Mouse (Mus musculus): ENCODE measurements around the gene Rab31.
"Not testable (repeated sequence)": the region's sequence is repeated elsewhere in the genome, so short reads cannot be mapped to it uniquely, and the experiment has no call there.

The Rab31 gene

GRCm38 (mm10) chr17:65665786-65666387 is 106.7 kb downstream of the Rab31 start:
- no peak for DNase-seq (ENCODE audit: low spot score)

- peak; percentile 48 for DNase-seq (ENCODE audit: low spot score)
Measured at GRCm38 (mm10) chr17:65663329-65664078, 109.0 kb downstream of the Rab31 start.

- no peak for DNase-seq (ENCODE audit: low spot score)
Measured at GRCm38 (mm10) chr17:65662662-65663061, 109.9 kb downstream of the Rab31 start.

- DNase-seq (ENCODE audit: low spot score): no peak
Measured at GRCm38 (mm10) chr17:65658416-65658815, 114.1 kb downstream of the Rab31 start.

GRCm38 (mm10) chr17:65657958-65658357 is 114.6 kb downstream of the Rab31 start:
- no peak for DNase-seq (ENCODE audit: low spot score)

GRCm38 (mm10) chr17:65656731-65657130 is 115.8 kb downstream of the Rab31 start:
- DNase-seq (ENCODE audit: low spot score): no peak

- DNase-seq (ENCODE audit: low spot score): no peak
Measured at GRCm38 (mm10) chr17:65656076-65656475, 116.5 kb downstream of the Rab31 start.

GRCm38 (mm10) chr17:65655608-65656007 is 116.9 kb downstream of the Rab31 start:
- no peak for DNase-seq (ENCODE audit: low spot score)

GRCm38 (mm10) chr17:65650598-65650997 is 122.0 kb downstream of the Rab31 start:
- DNase-seq (ENCODE audit: low spot score): no peak

- no peak for DNase-seq (ENCODE audit: low spot score)
Measured at GRCm38 (mm10) chr17:65649175-65649493, 123.4 kb downstream of the Rab31 start.

GRCm38 (mm10) chr17:65648371-65649174 is 124.0 kb downstream of the Rab31 start:
- no peak for DNase-seq (ENCODE audit: low spot score)

GRCm38 (mm10) chr17:65647961-65648360 is 124.6 kb downstream of the Rab31 start:
- no peak for DNase-seq (ENCODE audit: low spot score)

- no peak for DNase-seq (ENCODE audit: low spot score)
Measured at GRCm38 (mm10) chr17:65647226-65647625, 125.3 kb downstream of the Rab31 start.

GRCm38 (mm10) chr17:65643579-65643978 is 129.0 kb downstream of the Rab31 start:
- no peak for DNase-seq (ENCODE audit: low spot score)

GRCm38 (mm10) chr17:65643051-65643521 is 129.5 kb downstream of the Rab31 start:
- DNase-seq (ENCODE audit: low spot score): no peak

GRCm38 (mm10) chr17:65642578-65642991 is 130.0 kb downstream of the Rab31 start:
- no peak for DNase-seq (ENCODE audit: low spot score)

GRCm38 (mm10) chr17:65641734-65642218 is 130.8 kb downstream of the Rab31 start, which contains the start of gene Txndc2:
Txndc2 (minus strand) TSS chr17:65642168.
- DNase-seq (ENCODE audit: low spot score): no peak

- DNase-seq (ENCODE audit: low spot score): no peak
Measured at GRCm38 (mm10) chr17:65639144-65639543, 133.4 kb downstream of the Rab31 start.

- DNase-seq (ENCODE audit: low spot score): no peak
Measured at GRCm38 (mm10) chr17:65635715-65636360, 136.7 kb downstream of the Rab31 start.

GRCm38 (mm10) chr17:65629943-65630342 is 142.6 kb downstream of the Rab31 start:
- DNase-seq (ENCODE audit: low spot score): no peak

- not testable (repeated sequence) for DNase-seq (ENCODE audit: low spot score)
Measured at GRCm38 (mm10) chr17:65628823-65629532, 143.6 kb downstream of the Rab31 start.

Data from c-Kit-positive CD71-positive TER-119-positive erythroid progenitor cells, embryonic 14.5 days (primary cell).